Mouse (Mus musculus) midbrain, embryonic 11.5 days (tissue): Measurements from ENCODE around the gene Arpc4. TPM values are rescaled to one million over a fixed set of nuclear protein-coding genes. Genes with fewer than 3 reads are reported as not detected.
"Not testable (repeated sequence)": the region's sequence is repeated elsewhere in the genome, so short reads cannot be mapped to it uniquely, and the experiment has no call there.

Experiments
- ATAC-seq: fragments of 200-750 bp; cut with Nextera tagmentation; 2 replicates; pipeline ENCODE4 v1.8.0; 2017; ENCODE audit warnings: moderate TSS enrichment, moderate library complexity; ENCODE audit not compliant: low FRiP score
- DNase-seq: peaks from one replicate; pipeline ENCODE4 v3.0.0; 2015; ENCODE audit warnings: low spot score; ENCODE audit errors: missing footprints
- H3K27ac ChIP-seq: fragments of 300-500 bp; sonication (generic); 2 replicates; pipeline ENCODE4 v1.5.1; 2014; ENCODE audit warnings: low read depth, low read length
- H3K27me3 ChIP-seq: fragments of 300-500 bp; sonication (generic); 2 replicates; pipeline ENCODE4 v1.6.1; 2014; ENCODE audit warnings: mild to moderate bottlenecking, low read length, moderate library complexity, mixed read lengths; ENCODE audit not compliant: control insufficient read depth, insufficient read depth
- H3K36me3 ChIP-seq: fragments of 300-500 bp; sonication (generic); 2 replicates; pipeline ENCODE4 v1.6.1; 2014; ENCODE audit warnings: mild to moderate bottlenecking, low read length, moderate library complexity, mixed read lengths; ENCODE audit not compliant: control insufficient read depth, insufficient read depth
- H3K4me1 ChIP-seq: fragments of 300-500 bp; sonication (generic); 2 replicates; pipeline ENCODE4 v1.6.1; 2014; ENCODE audit warnings: low read length; ENCODE audit not compliant: control insufficient read depth, insufficient read depth
- H3K4me2 ChIP-seq: fragments of 300-500 bp; sonication (generic); 2 replicates; pipeline ENCODE4 v1.6.1; 2014; ENCODE audit warnings: mild to moderate bottlenecking, moderate library complexity
- H3K4me3 ChIP-seq: fragments of 300-500 bp; sonication (generic); 2 replicates; pipeline ENCODE4 v1.5.1; 2014; ENCODE audit warnings: low read depth, low read length
- H3K9ac ChIP-seq: fragments of 300-500 bp; sonication (generic); 2 replicates; pipeline ENCODE4 v1.6.1; 2014; ENCODE audit warnings: low read length
- H3K9me3 ChIP-seq: fragments of 300-500 bp; sonication (generic); 2 replicates; pipeline ENCODE4 v1.6.1; 2016; ENCODE audit warnings: low read length; ENCODE audit not compliant: control insufficient read depth
- WGBS: fragments of 180-500 bp; shearing (Covaris S2); extraction: QIAGEN DNeasy Blood & Tissue Kit; methylation state at CpG from one replicate; pipeline ENCODE4 v1.1.7; 2014; 5-methylcytosine and 5-hydroxymethylcytosine counted together
- polyA plus RNA-seq: library from polyadenylated mRNA; unstranded; fragments of >200 nt; fragmentation: Nextera tagmentation; extraction: Ambion mirVana; gene quantifications from 2 replicates; pipeline ENCODE4 v1.2.1, GENCODE M21; 2014

The Arpc4 gene
- polyA plus RNA-seq = 188 and 208 TPM in 2 replicates

- Histone ChIP-seq H3K9ac (peak within 1 kb of the TSS; percentile 92), H3K27ac (peak within 1 kb of the TSS; percentile 84), H3K9me3 (no peaks in the 10 kb centered on the region), H3K4me2 (peak within 1 kb of the TSS; percentile 94), H3K27me3 (no peaks in the 10 kb centered on the region), H3K4me1 (peaks cover 11% of the 10 kb centered on the region), H3K4me3 (peak within 1 kb of the TSS; percentile 98), H3K36me3 (peaks cover 19% of the 10 kb centered on the region; the same call in 1 of the 2 replicates)
- ATAC-seq (peak; percentile 95), DNase-seq (peak; percentile 99)
- WGBS = under 1% methylated on average over 61 of the region's 61 CpGs
These were observed at the start of gene Arpc4, which contains the start of gene Tada3 for GRCm38 (mm10) chr6:113377496-113378385. TSS of gene Arpc4 (plus strand) at chr6:113378115. TSS of gene Tada3 (minus strand) at chr6:113377883.

DNA sequence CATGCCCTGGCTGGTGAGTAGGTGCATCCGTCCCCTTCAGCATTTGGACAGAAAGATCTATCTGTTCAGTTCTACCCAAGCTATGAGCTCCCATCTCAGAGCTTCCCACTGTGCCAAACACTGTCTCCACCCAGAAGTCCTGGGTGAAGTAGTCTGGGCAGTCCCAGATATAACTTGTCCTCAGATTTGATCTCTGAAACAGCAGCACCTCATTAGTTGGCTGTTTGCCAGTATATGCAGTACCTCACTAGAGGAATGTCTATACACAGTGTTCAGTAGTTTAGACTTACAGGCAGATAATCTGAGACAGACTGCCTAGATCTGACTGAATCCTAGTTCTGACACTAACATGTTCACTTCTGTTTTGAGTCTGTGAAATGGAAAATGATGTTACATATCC lies 48.5 kb upstream of the Arpc4 start:
- ATAC-seq (no peak), DNase-seq (peak; percentile 28)
- Histone ChIP-seq H3K36me3 (peaks cover 3% of the 10 kb centered on the region), H3K4me1 (peaks cover 7% of the 10 kb centered on the region; the same call in 1 of the 2 replicates), H3K9ac (no peak overlapping the region), H3K9me3 (no peaks in the 10 kb centered on the region), H3K27ac (no peak overlapping the region), H3K4me2 (no peak overlapping the region), H3K27me3 (no peaks in the 10 kb centered on the region), H3K4me3 (no peak overlapping the region)
- 90% methylated on average over 1 of the region's 1 CpGs for WGBS

DNA sequence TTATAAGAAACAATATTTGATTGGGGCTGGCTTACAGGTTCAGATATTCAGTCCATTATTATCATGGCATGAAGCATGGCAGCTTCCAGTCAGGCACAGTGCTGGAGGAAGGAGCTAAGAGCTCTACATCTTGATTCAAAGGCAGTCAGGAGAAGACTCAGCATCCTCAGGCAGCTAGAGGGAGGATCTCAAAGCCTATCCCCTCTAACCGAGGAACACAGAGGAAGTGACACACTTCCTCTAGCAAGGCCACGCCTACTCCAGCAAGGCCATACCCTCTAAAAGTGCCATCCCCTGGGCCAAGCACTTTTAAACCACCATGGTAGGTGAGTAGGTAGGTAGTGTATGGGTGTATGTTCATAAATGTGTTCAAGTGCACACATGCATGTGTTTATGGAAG lies 47.4 kb upstream of the Arpc4 start:
- peaks cover 2% of the 10 kb centered on the region; the same call in 1 of the 2 replicates for H3K36me3 ChIP-seq
- no peak overlapping the region for H3K9ac ChIP-seq
- DNase-seq = no peak
- no peak overlapping the region for H3K4me2 ChIP-seq
- ATAC-seq = no peak
- WGBS = 71% methylated on average over 2 of the region's 2 CpGs
- no peaks in the 10 kb centered on the region for H3K27me3 ChIP-seq
- no peaks in the 10 kb centered on the region for H3K9me3 ChIP-seq
- H3K27ac ChIP-seq = no peak overlapping the region
- H3K4me3 ChIP-seq = no peak overlapping the region
- H3K4me1 ChIP-seq = peaks cover 7% of the 10 kb centered on the region; the same call in 1 of the 2 replicates

GRCm38 (mm10) chr6:113331721-113332120 lies 46.2 kb upstream of the Arpc4 start:
- WGBS = 91% methylated on average over 11 of the region's 11 CpGs
- ATAC-seq = no peak
- peak; percentile 26 for DNase-seq
- H3K4me2 ChIP-seq = no peak overlapping the region
- no peak overlapping the region for H3K4me3 ChIP-seq
- no peaks in the 10 kb centered on the region for H3K27me3 ChIP-seq
- no peak overlapping the region for H3K9ac ChIP-seq
- H3K36me3 ChIP-seq = peaks cover 5% of the 10 kb centered on the region; the same call in 1 of the 2 replicates
- no peaks in the 10 kb centered on the region for H3K9me3 ChIP-seq
- H3K4me1 ChIP-seq = peaks cover 5% of the 10 kb centered on the region; the same call in 1 of the 2 replicates
- H3K27ac ChIP-seq = no peak overlapping the region

GRCm38 (mm10) chr6:113332734-113333133 lies 45.2 kb upstream of the Arpc4 start:
- not testable (repeated sequence) for H3K9ac ChIP-seq

GRCm38 (mm10) chr6:113333137-113333950 lies 44.6 kb upstream of the Arpc4 start:
- Histone ChIP-seq H3K36me3 (peaks cover 5% of the 10 kb centered on the region; the same call in 1 of the 2 replicates), H3K4me2 (no peak overlapping the region), H3K9ac (no peak overlapping the region), H3K27ac (no peak overlapping the region), H3K4me1 (no peaks in the 10 kb centered on the region), H3K27me3 (no peaks in the 10 kb centered on the region), H3K9me3 (no peaks in the 10 kb centered on the region), H3K4me3 (no peak overlapping the region)
- ATAC-seq = no peak
- WGBS = 88% methylated on average over 14 of the region's 14 CpGs
- DNase-seq = peak; percentile 73

More at GRCm38 (mm10) chr6:113332734-113333133, 45.2 kb upstream of the Arpc4 start:
- not testable (repeated sequence) for H3K27ac ChIP-seq, H3K36me3 ChIP-seq, H3K27me3 ChIP-seq, ATAC-seq, H3K4me3 ChIP-seq, H3K4me2 ChIP-seq, H3K4me1 ChIP-seq, H3K9me3 ChIP-seq
- peak; percentile 45 for DNase-seq
- 74% methylated on average over 6 of the region's 6 CpGs for WGBS

- Histone ChIP-seq H3K4me1 (no peaks in the 10 kb centered on the region), H3K36me3 (peaks cover 5% of the 10 kb centered on the region; the same call in 1 of the 2 replicates), H3K9ac (no peak overlapping the region), H3K27me3 (no peaks in the 10 kb centered on the region), H3K9me3 (no peaks in the 10 kb centered on the region), H3K4me3 (no peak overlapping the region), H3K4me2 (no peak overlapping the region), H3K27ac (no peak overlapping the region)
- 82% methylated on average over 6 of the region's 6 CpGs for WGBS
- ATAC-seq (no peak), DNase-seq (no peak)
These were observed 43.7 kb upstream of the Arpc4 start for GRCm38 (mm10) chr6:113334216-113334615.

- 0 out of 2 replicates have a peak, but pooled peaks cover 3% of the 10 kb centered on the region for H3K36me3 ChIP-seq
- DNase-seq = no peak
- no peaks in the 10 kb centered on the region for H3K9me3 ChIP-seq
- no peak overlapping the region for H3K27ac ChIP-seq
- no peak for ATAC-seq
- H3K4me2 ChIP-seq = no peak overlapping the region
- 82% methylated on average over 8 of the region's 8 CpGs for WGBS
- H3K27me3 ChIP-seq = no peaks in the 10 kb centered on the region
- H3K9ac ChIP-seq = no peak overlapping the region
- H3K4me3 ChIP-seq = no peak overlapping the region
- no peaks in the 10 kb centered on the region for H3K4me1 ChIP-seq
These were observed 40.9 kb upstream of the Arpc4 start for GRCm38 (mm10) chr6:113336852-113337620.
